Mouse (Mus musculus) forebrain, embryonic 10.5 days (tissue): ENCODE data around the gene Tmem45a. TPM values are rescaled to one million over a fixed set of nuclear protein-coding genes. Genes with fewer than 3 reads are reported as not detected.
"Not testable (repeated sequence)": the region's sequence is repeated elsewhere in the genome, so short reads cannot be mapped to it uniquely, and the experiment has no call there.

Experiments used
- DNase-seq: peaks from one replicate; pipeline ENCODE4 v3.0.0-alpha.2; 2017; ENCODE audit warnings: low spot score; ENCODE audit errors: extremely low spot score
- H3K27ac ChIP-seq: fragments of 300-500 bp; sonication (generic); 2 replicates; pipeline ENCODE4 v1.5.1; 2016; ENCODE audit warnings: mild to moderate bottlenecking
- H3K27me3 ChIP-seq: fragments of 300-500 bp; sonication (generic); 2 replicates; pipeline ENCODE4 v1.6.1; 2016; ENCODE audit warnings: mild to moderate bottlenecking; ENCODE audit not compliant: poor library complexity, severe bottlenecking
- H3K36me3 ChIP-seq: fragments of 300-500 bp; sonication (generic); replicated peaks from 2 replicates; pipeline ENCODE4 v1.6.1; 2016; ENCODE audit warnings: mild to moderate bottlenecking, moderate library complexity
- H3K4me1 ChIP-seq: fragments of 300-500 bp; sonication (generic); 2 replicates; pipeline ENCODE4 v1.6.1; 2016
- H3K4me3 ChIP-seq: fragments of 300-500 bp; sonication (generic); 2 replicates; pipeline ENCODE4 v1.5.1; 2016; ENCODE audit warnings: mild to moderate bottlenecking, moderate library complexity
- H3K9me3 ChIP-seq: fragments of 300-500 bp; sonication (generic); 2 replicates; pipeline ENCODE4 v1.6.1; 2016; ENCODE audit warnings: mild to moderate bottlenecking, moderate library complexity
- WGBS: fragments of 180-500 bp; shearing (Covaris S2); methylation state at CpG from one replicate; pipeline ENCODE4 v1.1.7; 2016; 5-methylcytosine and 5-hydroxymethylcytosine counted together
- polyA plus RNA-seq: library from polyadenylated mRNA; unstranded; fragments of >200 nt; fragmentation: Nextera tagmentation; extraction: Ambion mirVana; gene quantifications from 2 replicates; pipeline ENCODE4 v1.2.1, GENCODE M21; 2016

The Tmem45a gene
- 3.4 and 3.9 TPM in 2 replicates for polyA plus RNA-seq

DNA sequence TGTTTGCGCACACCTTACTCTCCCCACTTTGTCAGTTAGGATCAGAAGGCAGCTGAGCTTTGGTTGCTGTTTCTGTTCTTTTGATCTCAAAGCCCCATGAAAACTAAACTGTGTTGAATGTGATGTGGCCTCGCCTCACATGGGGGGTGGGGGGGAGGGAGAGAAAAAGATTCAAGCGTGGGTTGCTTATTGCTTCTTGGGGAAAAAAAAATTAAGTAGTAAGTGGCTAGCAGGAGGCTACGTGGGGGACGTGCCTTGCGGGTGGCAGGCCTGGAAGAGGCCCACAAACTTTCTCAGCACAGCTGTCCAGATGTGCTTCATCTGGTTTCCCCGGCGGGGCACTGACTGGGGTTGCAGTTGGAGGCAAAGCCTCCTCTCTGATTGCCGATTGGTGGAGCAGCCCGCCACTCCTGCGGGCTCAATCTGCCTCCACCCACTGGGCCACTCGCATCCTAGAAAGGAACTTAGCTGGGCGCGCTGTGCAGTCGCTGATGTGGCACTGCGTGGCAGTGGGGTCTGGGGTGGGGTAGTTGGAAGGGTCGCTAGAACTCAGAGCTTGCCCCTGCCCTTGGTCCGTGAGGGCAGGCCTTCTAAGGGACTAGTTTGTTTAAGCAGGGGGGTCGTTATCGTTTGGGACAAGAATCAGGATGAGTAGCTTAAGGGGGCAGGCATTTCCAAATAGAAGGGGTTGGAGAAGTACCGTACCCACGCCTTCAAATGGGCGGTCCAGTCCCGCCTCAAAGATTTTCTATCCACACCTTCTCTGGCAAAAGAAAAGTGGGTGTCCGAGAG is at the start of gene Tmem45a:
TSS of gene Tmem45a (minus strand) at position 343 of the 792 bp plus-strand sequence.
- Histone ChIP-seq H3K36me3 (no peaks in the 10 kb centered on the region), H3K27ac (peak within 1 kb of the TSS; percentile 71), H3K4me1 (peaks cover 8% of the 10 kb centered on the region), H3K9me3 (no peaks in the 10 kb centered on the region), H3K4me3 (peak within 1 kb of the TSS; percentile 58), H3K27me3 (peaks cover 5% of the 10 kb centered on the region; the same call in 1 of the 2 replicates)
- 5% methylated on average over 25 of the region's 25 CpGs for WGBS
- DNase-seq = peak; percentile 75

DNA sequence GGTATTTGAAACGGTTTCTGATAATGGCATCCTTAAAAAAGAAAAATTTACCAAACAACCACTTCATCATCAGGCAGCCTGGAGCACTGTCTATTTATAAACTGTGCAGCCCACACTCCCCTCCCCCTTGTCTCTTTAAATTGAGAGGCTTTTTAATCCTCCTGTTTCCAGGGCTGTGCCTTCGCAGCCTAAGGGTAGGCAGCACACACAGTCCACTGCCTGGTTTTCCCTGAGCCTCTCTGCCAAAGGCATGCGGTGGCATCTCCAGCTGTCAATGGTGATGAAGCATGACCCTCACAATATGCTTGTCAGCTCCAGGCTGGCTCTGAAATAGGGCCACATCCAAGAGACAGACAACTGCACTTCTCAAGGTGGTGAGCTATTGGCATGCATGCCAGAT is 42.1 kb upstream of the Tmem45a start, which contains the start of gene Lnp1:
TSS of gene Lnp1 (minus strand) at position 39 of the 400 bp plus-strand sequence.
- H3K9me3 ChIP-seq = no peaks in the 10 kb centered on the region
- WGBS = 63% methylated on average over 3 of the region's 3 CpGs
- no peak for DNase-seq
- H3K4me3 ChIP-seq = no peak within 1 kb of the TSS
- H3K27ac ChIP-seq = no peak within 1 kb of the TSS
- no peaks in the 10 kb centered on the region for H3K36me3 ChIP-seq
- no peaks in the 10 kb centered on the region for H3K27me3 ChIP-seq
- no peaks in the 10 kb centered on the region for H3K4me1 ChIP-seq

DNA sequence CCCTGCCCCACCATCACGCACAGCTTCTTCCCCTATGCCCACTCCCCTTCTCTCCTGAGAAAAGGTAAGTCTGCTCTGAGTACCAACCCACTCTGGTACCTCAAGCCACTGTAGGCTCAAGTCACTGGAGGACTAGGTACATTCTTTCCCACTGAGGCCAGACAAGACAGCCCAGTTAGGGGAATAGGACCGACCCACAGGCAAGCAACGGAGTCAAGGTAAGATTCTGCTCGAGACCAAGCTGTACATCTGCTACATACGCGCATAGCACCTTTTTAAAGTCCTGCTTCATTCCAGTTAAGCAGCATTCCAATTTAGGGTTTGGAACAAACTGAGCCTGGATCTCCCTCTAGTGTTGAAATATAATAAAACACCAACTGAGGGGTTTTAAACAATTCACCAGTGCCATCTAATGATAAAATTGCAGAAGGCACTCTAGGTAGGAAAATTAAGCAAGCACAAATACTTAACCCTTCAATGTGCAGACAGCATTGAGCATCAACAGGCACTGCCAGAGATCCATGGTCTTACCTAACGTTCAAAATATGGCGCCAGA is 34.2 kb upstream of the Tmem45a start:
- WGBS = 32% methylated on average over 8 of the region's 8 CpGs
- no peaks in the 10 kb centered on the region for H3K9me3 ChIP-seq
- no peaks in the 10 kb centered on the region for H3K4me1 ChIP-seq
- H3K27ac ChIP-seq = no peak overlapping the region
- no peak overlapping the region for H3K4me3 ChIP-seq
- DNase-seq = no peak
- no peaks in the 10 kb centered on the region for H3K36me3 ChIP-seq
- H3K27me3 ChIP-seq = no peaks in the 10 kb centered on the region

DNA sequence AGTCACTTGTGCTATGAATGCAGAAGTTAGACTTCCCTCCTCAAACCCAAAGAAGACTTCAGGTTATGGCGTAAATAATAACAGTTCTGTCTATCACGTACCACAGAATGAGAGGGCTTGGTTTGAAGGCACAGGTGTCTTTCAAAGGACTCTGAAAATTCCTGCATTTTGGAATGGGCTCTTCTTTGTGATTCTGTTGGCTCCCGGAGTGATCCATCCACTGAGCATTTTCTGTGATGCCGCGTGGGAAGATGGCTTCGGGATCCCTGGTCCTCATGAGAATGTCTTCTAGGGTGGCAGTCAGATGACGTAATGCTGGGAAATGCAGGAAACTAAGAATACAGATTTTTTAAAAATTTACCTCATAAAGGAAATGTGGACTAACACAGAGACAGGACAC is 31.3 kb upstream of the Tmem45a start:
- Histone ChIP-seq H3K36me3 (no peaks in the 10 kb centered on the region), H3K27ac (no peak overlapping the region), H3K9me3 (no peaks in the 10 kb centered on the region), H3K4me1 (no peaks in the 10 kb centered on the region), H3K27me3 (no peaks in the 10 kb centered on the region), H3K4me3 (no peak overlapping the region)
- DNase-seq = no peak
- 88% methylated on average over 7 of the region's 7 CpGs for WGBS

DNA sequence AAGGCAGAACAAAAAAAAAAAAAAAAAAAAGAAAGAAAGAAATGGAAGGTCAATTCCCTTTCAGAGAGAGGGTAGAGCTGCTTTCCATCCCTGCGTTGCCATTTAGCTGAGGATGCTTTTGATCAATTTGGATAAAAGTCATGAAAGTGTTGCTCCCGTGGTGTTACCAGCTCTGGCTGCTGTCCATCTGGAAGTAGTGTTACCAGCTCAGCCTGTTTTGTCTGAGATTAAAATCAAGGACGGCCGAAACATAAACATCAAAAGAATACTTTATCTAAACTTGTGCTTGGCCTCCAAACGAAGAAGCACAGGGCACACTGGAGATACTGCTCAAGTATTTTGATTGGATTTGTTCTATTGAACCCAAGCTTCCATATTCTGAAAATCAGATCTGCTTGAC is 23.0 kb upstream of the Tmem45a start:
- Histone ChIP-seq H3K4me3 (no peak overlapping the region), H3K27ac (no peak overlapping the region), H3K36me3 (no peaks in the 10 kb centered on the region), H3K4me1 (no peaks in the 10 kb centered on the region), H3K27me3 (no peaks in the 10 kb centered on the region), H3K9me3 (no peaks in the 10 kb centered on the region)
- no peak for DNase-seq
- 79% methylated on average over 5 of the region's 5 CpGs for WGBS

DNA sequence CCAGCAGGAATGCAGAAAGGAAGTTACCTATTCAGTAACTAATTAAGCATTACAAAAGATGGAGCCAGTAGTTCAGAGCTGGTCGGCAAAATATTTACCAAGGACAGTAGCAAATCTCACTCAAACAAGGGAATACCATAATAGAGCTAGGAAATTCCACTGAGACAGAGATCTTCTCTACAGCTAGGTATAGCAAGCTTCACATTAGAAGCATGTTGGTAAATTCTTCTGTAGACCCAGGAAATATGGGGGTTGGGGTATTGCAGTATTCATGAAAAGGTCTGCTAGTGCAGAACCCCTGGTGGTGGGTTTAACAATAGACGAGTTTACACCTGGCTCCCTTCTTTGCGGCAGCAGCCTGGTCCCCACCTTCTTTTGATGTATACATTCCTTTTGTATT is 16.2 kb upstream of the Tmem45a start:
- H3K27me3 ChIP-seq, H3K9me3 ChIP-seq, H3K4me3 ChIP-seq, H3K27ac ChIP-seq, DNase-seq, H3K36me3 ChIP-seq, H3K4me1 ChIP-seq: not testable (repeated sequence)
- 76% methylated on average over 3 of the region's 3 CpGs for WGBS

DNA sequence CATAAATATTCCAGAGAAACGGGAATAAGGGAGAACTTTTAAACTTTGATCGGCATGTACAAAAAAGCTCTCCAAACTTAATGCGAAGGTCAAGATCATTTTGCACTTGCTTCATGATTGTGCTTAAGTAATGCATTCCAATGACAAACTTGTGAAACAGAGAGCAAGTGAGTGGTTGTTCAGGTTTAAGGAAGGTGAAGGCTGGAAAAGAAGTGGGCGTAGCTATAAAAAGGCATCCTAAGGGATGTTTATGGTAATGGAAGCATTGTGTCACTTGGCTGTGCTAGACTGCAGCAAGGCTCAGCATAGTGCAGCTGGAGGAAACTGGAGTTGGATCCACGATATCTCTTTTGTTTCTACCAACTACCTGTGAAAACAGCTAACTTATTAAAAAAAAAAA is 5.6 kb upstream of the Tmem45a start:
- no peak for DNase-seq
- Histone ChIP-seq H3K9me3 (no peaks in the 10 kb centered on the region), H3K4me1 (no peaks in the 10 kb centered on the region), H3K27me3 (no peaks in the 10 kb centered on the region), H3K4me3 (no peak overlapping the region), H3K36me3 (no peaks in the 10 kb centered on the region), H3K27ac (no peak overlapping the region)
- WGBS = 90% methylated on average over 5 of the region's 5 CpGs

DNA sequence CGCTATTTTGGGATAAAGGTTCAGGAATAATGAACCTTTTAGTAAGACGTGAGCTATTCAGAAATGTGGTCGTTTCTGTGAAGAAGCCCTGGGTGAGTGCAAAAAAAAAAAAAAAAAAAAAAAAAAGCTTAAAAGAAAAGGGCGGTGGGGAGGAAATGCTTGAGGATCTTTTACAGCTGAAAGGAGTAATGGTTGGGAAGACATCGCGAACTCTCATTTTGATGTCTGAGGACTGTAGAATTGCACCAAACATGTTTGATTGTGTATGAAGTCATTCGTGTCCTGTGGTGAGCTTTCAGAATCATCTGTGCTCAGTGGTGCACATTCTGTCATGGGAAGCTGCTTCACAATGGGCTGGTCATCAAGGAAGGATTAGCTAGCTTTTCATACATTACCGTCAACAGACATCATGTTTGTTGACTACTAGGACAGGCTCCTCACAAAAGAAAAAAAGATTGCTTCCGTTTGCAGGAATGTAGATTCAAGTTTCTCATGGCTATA is 700 bp upstream of the Tmem45a start:
- Histone ChIP-seq H3K27ac (no peak overlapping the region), H3K9me3 (no peaks in the 10 kb centered on the region), H3K36me3 (no peaks in the 10 kb centered on the region), H3K27me3 (peaks cover 5% of the 10 kb centered on the region; the same call in 1 of the 2 replicates), H3K4me3 (peak overlapping the region; percentile 58), H3K4me1 (peaks cover 8% of the 10 kb centered on the region)
- no peak for DNase-seq
- WGBS = 22% methylated on average over 9 of the region's 9 CpGs

DNA sequence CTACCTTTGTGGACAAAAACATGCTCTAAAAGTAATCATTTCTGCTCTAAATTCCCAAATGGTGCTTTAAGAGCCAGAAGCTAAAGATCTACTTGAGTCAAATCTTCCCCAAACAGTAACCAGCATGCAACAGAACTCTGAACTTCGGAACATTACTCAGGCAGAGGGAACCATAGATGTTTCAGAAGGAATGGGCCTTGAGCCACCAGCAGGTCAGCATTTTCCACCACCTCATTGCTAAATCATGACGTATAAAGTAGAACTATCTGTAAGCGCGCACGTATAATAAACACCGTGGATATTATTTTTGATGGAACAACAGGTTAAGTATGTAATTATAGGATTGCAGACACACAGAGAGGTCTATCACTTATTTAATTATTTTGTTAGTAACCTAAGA is 1.2 kb downstream of the Tmem45a start:
- Histone ChIP-seq H3K9me3 (no peaks in the 10 kb centered on the region), H3K4me1 (peaks cover 8% of the 10 kb centered on the region), H3K27ac (no peak overlapping the region), H3K27me3 (peaks cover 5% of the 10 kb centered on the region; the same call in 1 of the 2 replicates), H3K4me3 (no peak overlapping the region), H3K36me3 (no peaks in the 10 kb centered on the region)
- no peak for DNase-seq
- 96% methylated on average over 6 of the region's 6 CpGs for WGBS

DNA sequence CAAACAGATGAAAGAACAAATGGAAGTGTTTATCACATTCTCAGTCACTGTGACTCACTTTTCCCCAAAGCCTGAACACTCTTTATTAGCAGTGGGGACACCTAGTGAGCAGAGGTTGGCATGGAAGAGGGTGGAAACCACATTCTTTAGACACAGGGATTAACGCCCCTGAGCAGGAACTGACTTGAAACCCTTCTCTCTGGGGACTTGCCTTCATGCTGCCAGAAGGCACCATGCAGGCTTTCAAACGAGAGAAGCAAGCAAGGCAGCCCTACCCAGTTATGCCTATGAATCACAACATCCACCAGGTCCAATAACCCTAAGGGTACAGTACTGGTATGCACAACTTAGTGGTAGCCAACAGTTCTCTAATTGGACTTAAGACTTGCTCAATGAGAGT is 12.6 kb downstream of the Tmem45a start:
- H3K9me3 ChIP-seq = no peaks in the 10 kb centered on the region
- DNase-seq = no peak
- H3K27me3 ChIP-seq = no peaks in the 10 kb centered on the region
- WGBS = 34% methylated on average over 2 of the region's 2 CpGs
- H3K4me1 ChIP-seq = no peaks in the 10 kb centered on the region
- no peak overlapping the region for H3K4me3 ChIP-seq
- H3K36me3 ChIP-seq = no peaks in the 10 kb centered on the region
- H3K27ac ChIP-seq = no peak overlapping the region

DNA sequence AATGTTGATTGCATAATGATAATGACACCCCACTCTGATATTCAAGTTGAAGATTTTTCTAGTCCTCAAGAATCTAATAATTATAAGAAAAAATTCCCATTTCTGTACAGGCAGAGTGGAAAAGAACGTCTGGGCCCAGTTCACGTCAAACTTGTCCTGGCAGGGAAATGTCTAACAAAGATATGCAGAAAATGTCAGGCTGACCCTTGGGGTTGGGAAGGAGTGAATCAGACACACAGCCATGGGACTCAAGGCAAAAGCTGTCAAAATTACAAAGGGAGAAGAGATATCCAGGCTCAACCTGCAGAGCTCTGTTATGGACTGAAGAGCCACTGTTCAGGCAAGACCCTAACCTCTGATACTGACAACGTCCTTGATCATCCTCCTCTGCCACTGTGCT is 15.5 kb downstream of the Tmem45a start:
- DNase-seq = no peak
- 87% methylated on average over 3 of the region's 3 CpGs for WGBS
- Histone ChIP-seq H3K27me3 (no peaks in the 10 kb centered on the region), H3K4me1 (no peaks in the 10 kb centered on the region), H3K9me3 (no peaks in the 10 kb centered on the region), H3K27ac (no peak overlapping the region), H3K36me3 (no peaks in the 10 kb centered on the region), H3K4me3 (no peak overlapping the region)

DNA sequence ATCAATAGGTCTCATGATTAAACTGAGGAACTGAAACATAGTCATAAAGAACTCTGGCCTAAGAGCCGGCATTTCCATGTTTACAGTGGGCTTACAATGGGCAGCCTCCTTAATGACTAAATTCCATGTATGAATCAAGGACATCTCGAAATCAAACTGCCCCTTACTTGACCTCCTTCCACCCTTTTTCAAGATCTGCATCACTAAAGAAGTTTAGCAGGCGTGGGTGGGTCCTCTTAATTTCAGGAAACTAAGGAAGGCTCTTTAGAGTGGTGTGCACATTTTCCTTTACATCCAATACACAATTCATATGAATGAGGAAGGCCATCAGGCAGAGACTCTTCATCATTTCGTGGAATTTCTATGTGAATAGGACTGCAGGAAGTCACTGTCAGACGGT is 17.6 kb downstream of the Tmem45a start:
- no peaks in the 10 kb centered on the region for H3K9me3 ChIP-seq
- 85% methylated on average over 5 of the region's 5 CpGs for WGBS
- no peaks in the 10 kb centered on the region for H3K36me3 ChIP-seq
- no peaks in the 10 kb centered on the region for H3K4me1 ChIP-seq
- H3K4me3 ChIP-seq = no peak overlapping the region
- no peak overlapping the region for H3K27ac ChIP-seq
- no peaks in the 10 kb centered on the region for H3K27me3 ChIP-seq
- DNase-seq = no peak

DNA sequence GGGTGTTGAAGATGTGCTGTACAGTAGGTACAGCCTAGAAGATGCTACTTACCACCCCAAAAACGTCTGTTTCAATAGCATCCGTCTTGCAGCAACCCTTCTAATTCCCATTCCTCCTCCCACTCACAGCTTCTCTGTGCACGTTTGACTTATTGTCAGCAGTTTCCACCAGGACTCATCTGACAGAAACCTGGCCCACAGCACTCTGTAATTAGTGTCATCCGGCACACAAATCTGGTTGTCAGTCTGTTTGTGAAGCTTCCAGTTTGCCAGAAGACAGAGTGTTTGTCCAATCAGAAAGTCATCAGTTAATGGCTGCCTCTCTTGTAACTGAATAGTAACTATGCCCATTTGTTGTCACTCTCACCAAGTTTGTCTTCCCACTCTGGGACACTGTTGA is 18.4 kb downstream of the Tmem45a start:
- no peaks in the 10 kb centered on the region for H3K4me1 ChIP-seq
- no peaks in the 10 kb centered on the region for H3K36me3 ChIP-seq
- 85% methylated on average over 4 of the region's 4 CpGs for WGBS
- H3K27ac ChIP-seq = no peak overlapping the region
- H3K27me3 ChIP-seq = no peaks in the 10 kb centered on the region
- no peaks in the 10 kb centered on the region for H3K9me3 ChIP-seq
- DNase-seq = no peak
- H3K4me3 ChIP-seq = no peak overlapping the region
